Mouse (Mus musculus) left cerebral cortex, adult 8-10 months (tissue): Measurements from ENCODE around the gene Spint2. TPM values are rescaled to one million over a fixed set of nuclear protein-coding genes. Genes with fewer than 3 reads are reported as not detected.
"Not testable (repeated sequence)": the region's sequence is repeated elsewhere in the genome, so short reads cannot be mapped to it uniquely, and the experiment has no call there.

Experiments used
- DNase-seq, 2 experiments: peaks; one replicate each; pipeline ENCODE4 v3.0.0; 2022; ENCODE audit warnings: low spot score in 2 of 2
- total RNA-seq, 4 experiments: library from RNA; stranded (reverse); gene quantifications; 2 replicates each; pipeline ENCODE4 v1.2.4; 2022

The Spint2 gene
- total RNA-seq, 4 experiments from 2014 or later: 27.9 to 38.2 (median 33.0) TPM

DNA sequence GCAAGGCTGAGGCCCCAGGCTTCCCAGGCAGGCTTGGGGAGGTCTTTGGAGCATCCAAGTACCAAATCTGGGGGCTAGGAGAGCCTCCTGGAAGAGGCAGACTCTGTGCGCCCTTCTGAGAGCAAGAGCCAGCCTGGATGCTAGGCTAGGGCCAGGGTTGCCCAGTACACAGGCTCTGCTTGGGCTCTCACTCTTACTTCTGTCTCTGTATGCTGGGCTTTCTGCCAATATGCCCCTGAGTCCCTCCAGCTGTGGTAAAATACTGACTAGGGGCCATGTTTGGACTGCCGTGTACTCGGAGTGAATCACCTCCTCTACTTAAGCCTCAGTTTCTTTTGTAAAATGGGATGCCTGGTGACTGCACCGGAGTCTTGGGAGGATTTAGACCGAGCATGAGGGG, 35.7 kb downstream of the Spint2 start:
- no peak for DNase-seq

DNA sequence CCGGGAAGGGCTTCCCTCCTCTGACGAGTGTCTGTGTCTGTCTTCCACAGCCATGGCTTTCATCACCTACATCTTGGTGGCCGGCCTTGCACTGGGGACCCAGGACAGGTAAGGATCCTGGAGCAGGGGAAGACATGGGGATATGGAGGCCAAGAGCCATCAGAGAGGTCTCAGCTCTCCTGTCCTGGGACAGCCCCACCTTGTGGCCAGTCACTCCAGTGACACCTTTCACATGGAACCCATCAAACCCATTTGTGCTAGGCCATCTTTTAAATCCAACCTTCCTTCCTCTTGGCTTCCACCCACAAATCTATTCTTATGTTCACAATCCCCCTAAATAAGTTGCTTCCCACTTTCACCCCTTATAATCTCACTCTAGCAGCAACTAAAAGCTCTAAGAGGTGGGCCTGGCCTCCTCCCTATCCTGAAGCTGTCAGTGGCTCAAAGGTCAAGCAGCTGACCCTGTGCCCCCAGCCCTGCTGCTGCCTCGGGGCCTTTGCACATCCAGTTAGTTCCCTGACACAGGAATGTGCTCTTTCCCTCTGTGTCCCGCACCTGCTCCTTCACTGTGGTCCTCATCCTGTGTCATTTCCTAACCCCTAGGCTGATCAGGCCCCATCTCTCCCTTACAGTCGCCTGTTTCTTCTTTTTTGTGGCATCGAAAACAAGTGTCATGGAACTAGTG, 36.8 kb downstream of the Spint2 start:
- no peak for DNase-seq

DNA sequence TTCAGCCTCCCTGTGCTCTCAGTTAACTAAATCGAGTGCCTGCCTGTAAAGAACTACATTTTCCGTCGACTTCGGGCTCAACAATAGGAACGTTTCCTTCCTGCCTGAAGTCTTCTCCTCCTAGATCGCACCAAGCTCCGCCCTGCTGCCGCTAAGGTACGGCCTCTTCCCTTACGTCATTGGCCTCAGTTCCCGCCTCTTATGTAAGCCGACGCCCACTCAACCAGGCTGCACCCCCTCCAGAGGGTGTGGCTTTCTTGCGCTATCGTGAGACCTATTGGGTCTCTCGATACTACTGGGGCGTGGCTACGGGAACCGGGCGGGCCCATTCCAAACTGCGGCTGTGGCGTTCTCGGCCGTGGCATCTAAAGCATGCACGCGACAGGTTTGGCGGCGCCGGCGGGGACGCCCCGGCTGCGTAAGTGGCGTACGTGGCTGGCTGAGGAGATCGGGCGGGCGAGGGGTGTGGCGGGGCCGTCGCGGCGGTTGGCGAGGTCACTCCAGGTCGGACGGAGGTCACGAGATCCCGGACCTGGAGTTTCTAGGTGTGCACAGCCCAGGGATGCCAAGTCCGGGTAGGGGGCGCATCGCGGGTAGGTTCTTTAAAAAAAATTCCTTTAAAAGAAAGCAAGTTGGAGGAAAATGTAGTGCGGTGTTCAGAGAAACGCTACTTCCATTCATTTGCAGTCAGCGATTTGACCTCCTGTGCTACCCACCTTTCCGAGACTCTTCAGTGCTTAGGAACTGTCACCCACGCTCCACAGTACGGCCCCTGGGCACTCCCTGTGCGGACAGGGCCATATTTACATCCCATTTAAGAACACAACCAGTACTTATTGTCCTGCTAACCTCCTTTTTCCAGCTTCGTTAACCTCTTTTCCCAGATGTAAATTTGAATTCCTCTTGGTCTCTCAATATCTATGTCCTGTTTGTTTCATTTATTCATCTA, 43.4 kb downstream of the Spint2 start, which contains the start of gene Yif1b:
Gene Yif1b (plus strand): TSS at position 311 of the 949 bp plus-strand sequence.
- DNase-seq: peak; percentile 94 to 98

DNA sequence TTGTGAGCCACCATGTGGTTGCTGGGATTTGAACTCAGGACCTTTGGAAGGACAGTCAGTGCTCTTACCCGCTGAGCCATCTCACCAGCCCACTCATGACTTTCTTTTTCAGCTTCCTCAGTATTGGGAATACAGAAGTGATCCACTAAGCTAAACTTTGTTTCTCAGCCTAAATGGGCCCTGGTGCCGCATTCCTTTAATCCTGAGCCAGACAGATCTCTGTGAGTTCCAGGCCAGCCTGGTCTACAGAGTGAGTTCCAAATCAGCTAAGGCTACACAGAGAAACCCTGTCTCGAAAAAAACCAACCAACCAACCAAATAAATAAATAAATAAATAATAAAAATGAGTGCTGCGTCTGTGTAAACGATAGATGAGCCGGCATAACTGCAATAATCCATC, 44.1 kb downstream of the Spint2 start:
- DNase-seq: not testable (repeated sequence)

DNA sequence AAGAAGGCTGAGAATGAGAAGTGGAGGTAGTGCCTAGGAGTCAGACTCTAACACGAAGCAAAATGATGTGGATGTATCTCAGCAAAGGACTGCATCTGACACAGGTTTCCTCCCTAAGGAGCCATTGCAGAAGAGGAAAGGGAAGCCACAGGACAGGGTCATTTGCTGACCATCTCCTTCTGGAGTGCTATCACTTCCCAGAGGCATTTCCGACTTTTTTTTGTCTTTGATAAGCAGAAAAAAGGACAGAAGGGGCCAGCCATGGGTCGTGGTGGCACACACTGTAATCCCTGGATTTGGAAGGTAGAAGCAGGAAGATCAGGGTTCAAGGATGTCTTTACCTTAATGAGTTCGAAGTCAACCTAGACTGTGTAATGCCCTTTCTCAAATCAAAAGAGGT, 45.1 kb downstream of the Spint2 start:
- no peak for DNase-seq

DNA sequence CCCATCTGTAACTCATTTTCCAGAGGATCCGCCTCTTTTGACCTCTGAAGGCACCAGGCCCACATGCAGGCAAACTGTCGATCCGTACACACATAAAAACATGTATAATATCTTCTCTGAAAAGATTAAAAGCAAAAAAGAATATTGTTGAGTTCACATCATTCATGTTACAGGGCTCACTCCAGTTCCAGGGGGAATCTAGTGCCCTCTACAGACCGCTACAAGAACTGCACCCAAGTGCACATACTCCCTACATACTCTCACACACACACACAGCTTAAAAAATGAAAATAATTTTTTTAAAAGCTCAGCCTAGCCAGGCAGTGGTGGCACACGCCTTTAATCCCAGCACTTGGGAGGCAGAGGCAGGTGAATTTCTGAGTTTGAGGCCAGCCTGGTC, 47.1 kb downstream of the Spint2 start:
- DNase-seq: no peak

DNA sequence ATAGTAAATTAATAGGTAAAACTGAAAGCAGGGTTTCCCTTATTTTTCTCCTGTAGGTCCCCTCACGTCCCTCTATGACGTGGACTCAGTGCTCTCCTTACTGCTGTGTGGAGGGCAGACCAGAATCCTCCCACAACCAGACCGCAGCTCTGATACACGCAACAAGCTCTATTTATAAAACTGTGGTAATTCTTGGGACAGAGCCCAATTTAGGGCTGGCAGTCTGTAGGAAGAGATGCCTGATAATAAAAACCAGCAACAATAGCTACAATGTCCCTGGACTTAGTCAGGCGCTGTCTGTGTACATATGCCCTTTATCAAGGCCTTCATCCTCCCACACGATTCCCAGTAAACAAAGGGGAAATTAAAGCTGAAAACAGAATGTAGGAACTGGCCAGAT, 48.0 kb downstream of the Spint2 start:
- no peak for DNase-seq

DNA sequence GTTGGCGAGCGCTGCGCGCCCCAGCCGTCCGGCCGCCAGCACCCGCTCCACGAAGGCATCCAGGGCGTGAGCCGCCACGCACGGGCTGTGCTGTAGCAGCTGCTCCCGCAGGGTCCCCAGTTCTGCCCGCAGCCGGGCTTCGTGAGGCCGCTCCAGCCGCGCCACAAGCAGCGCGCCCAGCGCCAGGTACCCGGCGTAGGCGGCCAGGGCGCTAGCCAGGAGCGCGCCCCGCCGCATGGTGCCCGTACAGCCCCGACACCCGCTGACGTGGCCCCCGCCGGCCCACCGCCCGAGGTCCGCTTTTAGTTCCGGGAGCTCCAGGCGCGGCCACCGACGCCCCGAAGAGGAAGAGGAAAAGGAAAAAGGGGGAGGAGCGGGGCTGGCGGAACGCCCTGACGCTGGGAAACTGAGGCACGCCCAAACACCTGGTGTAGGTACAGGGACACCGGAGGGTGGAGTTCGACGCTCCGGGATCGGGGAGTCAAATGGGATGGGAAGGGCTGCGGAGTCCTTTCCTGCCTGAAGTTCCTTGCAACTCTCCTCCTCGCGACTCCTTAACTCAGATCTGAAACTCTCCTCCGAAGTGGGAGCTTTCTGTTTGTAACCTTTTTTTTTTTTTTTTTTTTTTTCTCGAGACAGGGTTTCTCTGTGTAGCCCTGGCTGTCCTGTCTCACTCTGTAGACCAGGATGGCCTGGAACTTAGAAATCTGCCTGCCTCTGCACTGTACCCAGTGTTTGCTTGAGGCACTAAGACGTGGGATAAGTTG, 49.3 kb downstream of the Spint2 start, which contains the start of gene Kcnk6:
Gene Kcnk6 (minus strand): TSS at position 269 of the 767 bp plus-strand sequence.
- DNase-seq: no peak

DNA sequence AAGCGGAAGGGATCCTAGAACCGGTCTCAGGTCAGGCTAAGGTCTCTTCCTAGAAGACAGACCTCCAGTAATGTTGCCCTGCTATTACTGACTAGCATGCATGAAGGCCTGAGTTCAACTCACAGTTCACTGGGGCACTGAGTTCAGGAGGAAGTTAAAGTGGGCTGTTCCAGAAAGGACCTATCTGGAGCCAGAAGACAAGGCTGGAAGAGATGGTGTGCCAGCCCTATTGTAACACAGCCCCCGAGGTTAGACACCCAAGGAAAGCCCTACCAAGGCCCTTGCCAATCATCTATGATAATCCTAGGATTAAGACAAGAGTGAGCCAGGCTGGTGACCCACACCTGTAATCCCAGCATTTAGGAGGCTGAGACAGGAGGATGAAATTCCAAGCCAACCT, 50.2 kb downstream of the Spint2 start:
- no peak for DNase-seq

DNA sequence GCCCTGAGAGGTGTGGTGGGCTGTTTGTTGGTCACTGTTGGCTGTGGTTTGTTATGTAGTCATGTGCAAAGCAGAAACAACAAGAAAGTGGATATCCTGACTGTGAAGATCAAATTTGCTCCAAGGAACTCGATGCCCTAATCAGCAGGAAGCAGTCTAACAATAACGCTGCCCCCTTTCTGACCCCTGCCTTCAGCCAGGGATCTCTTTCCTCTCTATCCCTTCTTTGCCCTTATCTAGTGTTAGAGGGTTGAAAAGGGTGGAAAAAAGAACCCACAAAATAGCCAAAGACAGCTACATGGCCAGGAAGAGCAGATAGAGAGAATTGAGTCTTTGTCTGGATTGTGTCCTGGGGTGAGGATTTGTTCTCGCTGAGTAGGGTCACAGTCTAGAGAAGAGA, 51.2 kb downstream of the Spint2 start:
- DNase-seq: no peak

DNA sequence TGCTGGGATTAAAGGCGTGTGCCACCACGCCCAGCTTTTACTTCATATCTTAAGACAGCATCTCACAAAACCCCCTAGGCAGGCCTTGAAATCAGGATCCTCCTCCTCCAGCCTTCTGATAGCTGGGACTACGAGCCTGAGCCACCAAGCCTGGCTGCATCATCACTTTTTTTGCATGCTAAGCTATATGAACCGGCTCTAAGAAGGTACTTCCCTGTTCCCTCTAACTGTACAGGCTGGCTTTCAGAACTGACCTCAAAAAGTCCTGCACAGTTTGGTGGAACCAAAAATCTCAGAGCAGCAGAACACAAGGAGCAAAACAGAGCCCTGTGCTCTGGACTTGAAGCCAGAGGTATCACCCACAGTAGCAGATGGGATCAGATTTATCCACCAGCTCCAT, 53.5 kb downstream of the Spint2 start:
- DNase-seq: no peak

DNA sequence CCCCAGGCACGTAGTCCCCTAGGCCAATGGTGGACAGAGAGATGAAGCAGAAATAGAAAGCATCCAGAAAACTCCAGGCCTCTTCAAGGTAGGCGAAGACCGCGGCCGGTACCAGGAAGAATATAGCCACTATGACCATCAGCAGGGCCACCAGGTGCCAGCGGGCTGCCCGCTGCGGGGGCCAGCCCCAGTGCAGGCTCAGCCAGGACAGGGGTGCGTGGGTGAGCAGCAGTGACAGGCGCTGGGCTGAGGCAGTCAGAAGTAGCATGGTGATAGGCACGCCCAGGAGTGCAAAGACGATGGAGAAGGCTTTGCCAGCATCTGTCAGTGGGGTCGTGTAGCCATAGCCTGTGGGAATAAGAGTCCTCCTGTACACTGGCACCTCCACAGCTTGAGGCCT, 56.2 kb downstream of the Spint2 start:
- no peak for DNase-seq

DNA sequence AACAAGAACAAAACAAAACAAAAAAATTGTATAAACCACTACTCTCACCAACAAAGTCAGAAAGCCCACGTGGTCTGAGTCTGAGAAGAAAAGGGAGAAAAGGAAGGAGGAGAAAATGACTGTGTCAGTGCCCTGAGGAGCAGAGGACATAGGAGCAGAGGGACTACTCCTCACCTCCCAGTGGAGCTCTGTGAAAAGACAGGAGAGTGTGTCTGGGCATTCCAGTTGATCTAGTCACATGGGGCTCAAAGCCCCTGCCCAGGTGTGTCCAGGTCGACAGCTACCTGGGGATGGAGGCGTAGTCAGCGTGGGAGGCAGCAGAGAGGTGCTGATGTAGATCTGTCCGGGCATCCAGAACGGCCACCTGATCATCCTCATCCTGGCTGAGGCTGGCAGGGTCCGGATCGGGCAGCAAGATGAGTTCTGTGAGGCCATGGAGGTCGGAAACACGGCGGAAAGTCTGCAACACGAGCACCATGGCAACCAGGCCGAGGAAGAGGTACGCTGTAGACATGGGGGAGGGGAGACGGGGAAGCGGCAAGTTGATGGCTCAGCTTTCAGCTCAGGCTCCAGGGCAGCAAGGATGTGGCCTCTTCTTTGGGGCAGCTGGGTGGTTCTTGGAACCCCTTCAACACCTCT, 56.8 kb downstream of the Spint2 start:
- no peak for DNase-seq

DNA sequence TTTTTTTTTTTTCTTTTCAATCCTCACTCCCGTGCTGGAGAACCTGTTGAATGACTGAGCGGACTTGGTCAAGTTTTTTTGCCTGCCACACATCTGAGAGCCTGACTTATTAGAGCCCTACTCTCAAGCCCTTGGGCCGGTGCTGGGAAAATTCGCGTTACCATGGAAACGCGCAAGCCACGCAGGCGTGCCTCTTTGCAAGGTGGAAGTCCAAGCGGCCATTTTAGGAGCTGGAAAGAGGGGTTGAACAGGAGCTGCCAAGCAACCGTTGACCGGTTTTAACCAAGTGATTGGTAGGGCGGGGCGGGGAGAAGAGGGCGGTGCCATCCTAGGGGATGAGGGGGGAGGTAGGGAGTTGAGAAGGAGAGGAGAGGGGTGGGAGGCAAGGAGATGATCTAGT, 66.9 kb downstream of the Spint2 start:
- DNase-seq: no peak

DNA sequence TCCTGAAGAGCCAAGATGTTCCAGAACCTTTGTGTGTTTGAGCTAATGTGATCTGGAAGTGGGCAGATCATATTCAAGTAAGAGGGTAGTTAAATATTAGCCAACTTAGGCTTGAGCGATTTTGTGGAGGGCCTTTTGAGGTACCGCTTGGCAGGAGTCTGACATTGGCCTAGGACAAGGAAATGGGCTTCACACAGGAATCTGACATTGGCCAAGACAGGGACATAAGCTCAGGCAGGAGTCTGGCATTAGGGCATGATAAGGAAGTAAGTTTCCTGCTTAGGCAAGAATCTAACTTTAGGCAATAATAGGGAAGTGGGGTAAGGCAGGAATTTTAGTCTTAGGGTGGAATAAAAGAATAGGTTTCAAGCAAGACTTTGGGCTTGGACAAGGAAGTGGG, 67.5 kb downstream of the Spint2 start:
- DNase-seq: no peak

DNA sequence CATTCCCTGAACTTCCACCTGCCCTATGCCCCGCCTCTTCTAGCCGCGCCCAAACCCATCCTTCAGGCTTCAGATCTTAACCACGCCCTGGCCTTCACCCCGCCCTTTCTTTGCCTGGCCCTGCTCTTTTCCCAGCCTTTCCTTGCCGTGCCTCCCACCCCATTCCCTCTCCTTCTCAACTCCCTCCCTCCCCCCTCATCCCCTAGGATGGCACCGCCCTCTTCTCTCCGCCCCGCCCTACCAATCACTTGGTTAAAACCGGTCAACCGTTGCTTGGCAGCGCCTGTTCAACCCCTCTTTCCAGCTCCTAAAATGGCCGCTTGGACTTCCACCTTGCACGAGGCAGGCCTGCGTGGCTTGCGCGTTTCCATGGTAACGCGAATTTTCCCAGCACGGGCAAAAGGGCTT, 68.0 kb downstream of the Spint2 start, which contains the start of gene Catsperg1:
Gene Catsperg1 (minus strand): TSS at position 361 of the 408 bp plus-strand sequence.
- no peak for DNase-seq

DNA sequence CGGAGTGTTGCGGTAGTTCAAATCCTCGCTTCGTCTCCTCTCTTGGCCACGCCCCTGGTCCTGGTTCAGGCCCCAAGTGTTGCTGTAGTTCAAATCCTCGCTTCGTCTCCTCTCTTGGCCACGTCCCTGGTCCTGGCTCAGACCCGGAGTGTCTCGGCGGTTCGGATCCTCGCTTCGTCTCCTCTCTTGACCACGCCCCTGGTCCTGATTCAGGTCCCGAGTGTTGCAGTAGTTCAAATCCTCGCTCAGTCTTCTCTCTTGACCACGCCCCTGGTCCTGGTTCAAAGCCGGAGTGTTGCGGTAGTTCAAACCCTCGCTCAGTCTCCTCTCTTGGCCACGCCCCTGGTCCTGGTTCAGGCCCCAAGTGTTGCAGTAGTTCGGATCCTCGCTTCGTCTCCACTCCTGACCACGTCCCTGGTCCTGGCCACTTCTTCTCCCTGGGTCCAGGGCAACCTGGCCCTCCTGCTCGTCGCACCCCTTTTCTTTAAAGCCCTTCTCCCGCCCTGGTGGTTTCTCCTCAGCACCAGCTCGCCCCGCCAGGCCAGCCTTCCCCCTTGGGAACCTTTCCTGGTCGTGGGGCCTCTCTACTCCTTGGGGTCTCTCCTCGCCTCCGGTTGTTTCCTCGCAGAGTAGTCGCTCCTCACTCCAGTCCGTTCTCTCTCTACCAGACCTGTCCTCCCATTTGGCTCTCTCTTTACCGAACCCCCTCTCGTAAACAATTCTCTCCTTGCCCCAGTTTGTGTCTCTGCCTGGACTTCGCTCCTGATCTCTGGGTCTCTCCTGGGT, 68.7 kb downstream of the Spint2 start:
- DNase-seq: not testable (repeated sequence)

DNA sequence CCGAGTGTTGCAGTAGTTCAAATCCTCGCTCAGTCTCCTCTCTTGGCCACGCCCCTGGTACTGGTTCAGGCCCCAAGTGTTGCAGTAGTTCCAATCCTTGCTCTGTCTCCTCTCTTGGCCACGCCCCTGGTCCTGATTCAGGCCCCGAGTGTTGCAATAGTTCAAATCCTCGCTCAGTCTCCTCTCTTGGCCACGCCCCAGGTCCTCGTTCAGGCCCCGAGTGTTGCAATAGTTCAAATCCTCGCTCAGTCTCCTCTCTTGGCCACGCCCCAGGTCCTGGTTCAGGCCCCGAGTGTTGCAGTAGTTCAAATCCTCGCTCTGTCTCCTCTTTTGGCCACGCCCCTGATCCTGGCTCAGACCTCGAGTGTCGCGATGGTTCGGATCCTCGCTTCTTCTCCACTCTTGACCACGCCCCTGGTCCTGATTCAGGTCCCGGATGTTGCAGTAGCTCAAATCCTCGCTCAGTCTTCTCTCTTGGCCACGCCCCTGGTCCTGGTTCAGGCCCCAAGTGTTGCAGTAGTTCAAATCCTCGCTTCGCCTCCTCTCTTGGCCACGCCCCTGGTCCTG, 69.4 kb downstream of the Spint2 start:
- DNase-seq: no peak

DNA sequence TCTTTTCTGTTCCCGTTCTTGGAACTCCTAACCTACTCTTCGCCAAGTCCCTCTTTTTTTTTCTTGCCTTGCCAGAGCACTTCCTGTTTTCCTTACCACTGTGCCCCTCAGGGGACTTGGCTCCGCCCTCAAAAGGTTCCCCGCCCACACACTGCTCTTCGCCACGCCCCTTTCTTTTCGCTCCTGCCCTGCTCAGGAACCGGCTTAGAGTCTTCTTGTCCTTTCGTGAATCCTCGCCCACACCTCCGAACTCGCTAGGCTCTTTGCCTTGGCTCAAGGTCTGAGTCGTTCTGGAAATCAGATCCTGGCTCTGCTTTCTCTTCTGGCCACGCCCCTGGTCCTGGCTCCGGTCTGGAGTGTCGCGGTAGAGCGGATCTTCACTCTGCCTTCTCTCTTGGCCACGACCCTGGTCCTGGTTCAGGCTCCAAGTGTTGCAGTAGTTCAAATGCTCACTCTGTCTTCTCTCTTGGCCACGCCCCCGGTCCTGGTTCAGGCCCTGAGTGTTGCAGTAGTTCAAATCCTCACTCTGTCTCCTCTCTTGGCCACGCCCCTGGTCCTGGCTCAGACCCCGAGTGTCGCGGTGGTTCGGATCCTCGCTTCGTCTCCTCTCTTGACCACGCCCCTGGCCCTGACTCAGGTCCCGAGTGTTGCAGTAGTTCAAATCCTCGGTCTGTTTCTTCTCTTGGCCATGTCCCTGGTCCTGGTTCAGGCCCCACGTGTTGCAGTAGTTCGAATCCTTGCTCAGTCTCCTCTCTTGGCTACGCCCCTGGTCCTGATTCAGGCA, 70.1 kb downstream of the Spint2 start:
- peak; percentile 35 to 49 for DNase-seq
